Mouse (Mus musculus) MEL (cell line): ENCODE measurements around the gene Tmem184b. TPM values are rescaled to one million over a fixed set of nuclear protein-coding genes. Genes with fewer than 3 reads are reported as not detected.

Source experiments
- DNase-seq: peaks from one replicate; pipeline ENCODE4 v3.0.0; 2011; ENCODE audit warnings: low read depth, low spot score
- H3K27ac ChIP-seq: 2 replicates; pipeline ENCODE4 v1.5.1; 2012; ENCODE audit warnings: low read depth, mild to moderate bottlenecking, control low read depth, low read length, moderate library complexity; ENCODE audit not compliant: control insufficient read depth
- H3K27me3 ChIP-seq, 2 experiments: fragments of 150-350 bp in 1 of 2; sonication (generic) in 1 of 2; 2 replicates each; pipeline ENCODE4 v1.6.1; 2012; ENCODE audit warnings: low read length in 2 of 2, mild to moderate bottlenecking in 2 of 2, improper control_type of control experiment in 1 of 2, moderate library complexity in 1 of 2; ENCODE audit not compliant: insufficient read depth in 2 of 2, control insufficient read depth in 1 of 2
- H3K36me3 ChIP-seq, 2 experiments: 2 replicates each; pipeline ENCODE4 v1.6.1; 2012 to 2014; ENCODE audit warnings: low read length in 2 of 2, improper control_type of control experiment in 1 of 2, inconsistent platforms in 1 of 2, mild to moderate bottlenecking in 1 of 2; ENCODE audit not compliant: insufficient read depth in 2 of 2, control insufficient read depth in 1 of 2
- H3K4me1 ChIP-seq, 2 experiments: fragments of 150-350 bp in 1 of 2; sonication (generic) in 1 of 2; 2 replicates each; pipeline ENCODE4 v1.6.1; 2012; ENCODE audit warnings: low read length in 2 of 2, improper control_type of control experiment in 1 of 2, mild to moderate bottlenecking in 1 of 2; ENCODE audit not compliant: insufficient read depth in 2 of 2, control insufficient read depth in 1 of 2
- H3K4me3 ChIP-seq, 2 experiments: fragments of 150-350 bp in 1 of 2; sonication (generic) in 1 of 2; 2 replicates each; pipeline ENCODE4 v1.5.1; 2012; ENCODE audit warnings: low read depth in 2 of 2, low read length in 2 of 2, mild to moderate bottlenecking in 2 of 2, moderate library complexity in 2 of 2, control low read depth in 1 of 2, improper control_type of control experiment in 1 of 2; ENCODE audit not compliant: control insufficient read depth in 1 of 2, insufficient read depth in 1 of 2
- H3K79me2 ChIP-seq: 2 replicates; pipeline ENCODE4 v1.6.1; 2012; ENCODE audit warnings: mild to moderate bottlenecking, low read length, moderate library complexity; ENCODE audit not compliant: control insufficient read depth, poor library complexity, insufficient read depth
- H3K9ac ChIP-seq: 2 replicates; pipeline ENCODE4 v1.6.1; 2012; ENCODE audit warnings: low read depth, mild to moderate bottlenecking, control low read depth, low read length, moderate library complexity; ENCODE audit not compliant: control insufficient read depth, poor library complexity, severe bottlenecking
- H3K9me3 ChIP-seq: fragments of 150-350 bp; sonication (generic); replicated peaks from 2 replicates; pipeline ENCODE4 v1.6.1; 2012; ENCODE audit warnings: mild to moderate bottlenecking, low read length, improper control_type of control experiment, moderate library complexity; ENCODE audit not compliant: insufficient read depth
- CHD1 ChIP-seq: IDR thresholded peaks from 2 replicates; pipeline ENCODE4 v1.6.1; 2012; ENCODE audit warnings: low read depth, mild to moderate bottlenecking, inconsistent platforms, low read length, improper control_type of control experiment
- CHD2 ChIP-seq: IDR thresholded peaks from 2 replicates; pipeline ENCODE4 v1.6.1; 2011; ENCODE audit warnings: low read length, improper control_type of control experiment
- CTCF ChIP-seq, 3 experiments: IDR thresholded peaks in 2 of 3; conservative IDR thresholded peaks in 1 of 3; 2 replicates each; pipeline ENCODE4 v1.5.1; 2011 to 2012; ENCODE audit warnings: low read length in 3 of 3, low read depth in 2 of 3, mild to moderate bottlenecking in 2 of 3, improper control_type of control experiment in 1 of 3, inconsistent platforms in 1 of 3, mixed read lengths in 1 of 3, moderate library complexity in 1 of 3; ENCODE audit not compliant: control insufficient read depth in 1 of 3, insufficient read depth in 1 of 3, poor library complexity in 1 of 3, severe bottlenecking in 1 of 3
- EP300 ChIP-seq, 2 experiments: IDR thresholded peaks; 2 replicates each; pipeline ENCODE4 v1.6.1; 2011; ENCODE audit warnings: improper control_type of control experiment in 2 of 2, low read length in 2 of 2, low read depth in 1 of 2, mild to moderate bottlenecking in 1 of 2
- GABPA ChIP-seq: IDR thresholded peaks from 2 replicates; pipeline ENCODE4 v1.6.1; 2012; ENCODE audit warnings: low read depth, mild to moderate bottlenecking, inconsistent platforms, low read length, improper control_type of control experiment, moderate library complexity
- GATA1 ChIP-seq: IDR thresholded peaks from 2 replicates; pipeline ENCODE4 v1.6.1; 2011; ENCODE audit warnings: low read depth, low read length, improper control_type of control experiment
- HCFC1 ChIP-seq: IDR thresholded peaks from 2 replicates; pipeline ENCODE4 v1.6.1; 2012; ENCODE audit warnings: low read depth, mild to moderate bottlenecking, inconsistent platforms, low read length, improper control_type of control experiment, moderate library complexity
- JUND ChIP-seq: IDR thresholded peaks from 2 replicates; pipeline ENCODE4 v1.6.1; 2011; ENCODE audit warnings: low read depth, mild to moderate bottlenecking, improper control_type of control experiment, low read length
- KAT2A ChIP-seq: conservative IDR thresholded peaks from 2 replicates; pipeline ENCODE4 v1.6.1; 2012; ENCODE audit warnings: low read depth, low read length, improper control_type of control experiment, inconsistent platforms
- MAFK ChIP-seq: IDR thresholded peaks from 2 replicates; pipeline ENCODE4 v1.6.1; 2011; ENCODE audit warnings: low read depth, mild to moderate bottlenecking, low read length, improper control_type of control experiment, borderline replicate concordance
- MAZ ChIP-seq: IDR thresholded peaks from 2 replicates; pipeline ENCODE4 v1.6.1; 2012; ENCODE audit warnings: low read depth, mild to moderate bottlenecking, inconsistent platforms, low read length, improper control_type of control experiment
- MXI1 ChIP-seq: IDR thresholded peaks from 2 replicates; pipeline ENCODE4 v1.6.1; 2011; ENCODE audit warnings: mild to moderate bottlenecking, low read depth, low read length, improper control_type of control experiment
- MYB ChIP-seq: IDR thresholded peaks from 2 replicates; pipeline ENCODE4 v1.6.1; 2011; ENCODE audit warnings: mild to moderate bottlenecking, low read depth, low read length, improper control_type of control experiment
- MYC ChIP-seq: IDR thresholded peaks from 2 replicates; pipeline ENCODE4 v1.6.1; 2011; ENCODE audit warnings: low read depth, mild to moderate bottlenecking, low read length, improper control_type of control experiment, moderate library complexity
- NELFE ChIP-seq: IDR thresholded peaks from 2 replicates; pipeline ENCODE4 v1.6.1; 2011; ENCODE audit warnings: low read depth, low read length, improper control_type of control experiment
- NRF1 ChIP-seq: IDR thresholded peaks from 2 replicates; pipeline ENCODE4 v1.6.1; 2014; ENCODE audit warnings: low read depth, mild to moderate bottlenecking, inconsistent platforms, low read length, improper control_type of control experiment, moderate library complexity; ENCODE audit not compliant: poor library complexity, insufficient read depth, severe bottlenecking
- POLR2A ChIP-seq, 2 experiments: IDR thresholded peaks; 2 replicates each; pipeline ENCODE4 v1.6.1; 2011 to 2012; ENCODE audit warnings: low read length in 2 of 2, mild to moderate bottlenecking in 2 of 2, control low read depth in 1 of 2, improper control_type of control experiment in 1 of 2, low read depth in 1 of 2, moderate library complexity in 1 of 2; ENCODE audit not compliant: control insufficient read depth in 1 of 2, insufficient read depth in 1 of 2, poor library complexity in 1 of 2
- RAD21 ChIP-seq: IDR thresholded peaks from 2 replicates; pipeline ENCODE4 v1.6.1; 2011; ENCODE audit warnings: mild to moderate bottlenecking, low read depth, low read length, improper control_type of control experiment
- RCOR1 ChIP-seq: IDR thresholded peaks from 2 replicates; pipeline ENCODE4 v1.6.1; 2012; ENCODE audit warnings: low read depth, mild to moderate bottlenecking, inconsistent platforms, low read length, improper control_type of control experiment
- TAL1 ChIP-seq: IDR thresholded peaks from 2 replicates; pipeline ENCODE4 v1.6.1; 2012; ENCODE audit warnings: mild to moderate bottlenecking, inconsistent platforms, low read length, moderate library complexity, mixed read lengths
- TBP ChIP-seq: IDR thresholded peaks from 2 replicates; pipeline ENCODE4 v1.8.0; 2011; ENCODE audit warnings: low read depth, low read length, improper control_type of control experiment
- UBTF ChIP-seq: IDR thresholded peaks from 2 replicates; pipeline ENCODE4 v1.6.1; 2012; ENCODE audit warnings: low read depth, mild to moderate bottlenecking, inconsistent platforms, low read length, improper control_type of control experiment, moderate library complexity, borderline replicate concordance; ENCODE audit not compliant: insufficient read depth
- ZKSCAN1 ChIP-seq: IDR thresholded peaks from 2 replicates; pipeline ENCODE4 v1.6.1; 2012; ENCODE audit warnings: low read depth, mild to moderate bottlenecking, inconsistent platforms, low read length, improper control_type of control experiment, moderate library complexity
- ZMIZ1 ChIP-seq: IDR thresholded peaks from 2 replicates; pipeline ENCODE4 v1.6.1; 2012; ENCODE audit warnings: low read depth, mild to moderate bottlenecking, inconsistent platforms, low read length, improper control_type of control experiment, moderate library complexity
- polyA plus RNA-seq, 2 experiments: library from polyadenylated mRNA; stranded (reverse) in 1 of 2; unstranded in 1 of 2; fragments of >175 nt in 1 of 2; fragments of >200 nt in 1 of 2; gene quantifications; 2 replicates each; pipeline versions ENCODE4 v1.2.1 to v1.2.4; 2012; ENCODE audit warnings: low replicate concordance in 2 of 2, low read depth in 1 of 2; ENCODE audit not compliant: insufficient read length in 2 of 2, insufficient read depth in 1 of 2, missing spikeins in 1 of 2
- total RNA-seq: library from RNA; depleted of rRNA; stranded (reverse); fragments of 300-350 nt; gene quantifications from 2 replicates; pipeline ENCODE4 v1.2.3, GENCODE M21; 2012

The Tmem184b gene
- total and polyA plus RNA-seq, 3 experiments, result 7.5 to 28.4 TPM; not detected in 1

DNA sequence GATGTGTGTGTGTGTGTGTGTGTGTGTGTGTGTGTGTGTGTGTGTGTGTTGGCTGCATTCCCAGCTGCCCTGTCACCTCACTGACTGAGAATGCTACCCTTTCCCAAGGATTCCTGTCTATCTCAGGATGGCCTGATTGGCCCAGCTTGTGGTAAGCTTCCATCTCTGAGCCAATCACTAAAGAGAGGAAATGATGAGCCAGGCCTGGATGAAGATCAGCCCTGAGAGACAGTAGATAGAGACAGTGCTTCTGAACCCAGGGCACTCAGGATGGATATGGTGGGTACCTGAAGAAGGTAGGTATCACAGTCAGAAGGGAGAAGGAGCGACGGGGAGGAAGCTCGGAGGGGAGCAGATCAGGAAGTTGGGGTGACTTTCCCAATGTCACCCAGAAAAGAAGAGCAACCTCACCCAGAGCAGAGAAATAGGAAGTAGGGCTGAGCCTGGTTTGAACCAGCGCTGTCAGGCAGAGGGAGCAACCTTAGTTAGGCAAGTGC, 5.8 kb upstream of the Tmem184b start (continued):
- no peak for TF ChIP-seq KAT2A
- 0 out of 2 replicates have a peak, but pooled peaks have one; percentile 38 for TF ChIP-seq MXI1
- no peak for TF ChIP-seq MYC
- 0 out of 2 replicates have a peak, but pooled peaks have one; percentile 62 for TF ChIP-seq TBP
- TF ChIP-seq ZKSCAN1, result no peak
- no peak for TF ChIP-seq JUND
- 0 out of 2 replicates have a peak, but pooled peaks have one; percentile 11 for TF ChIP-seq RCOR1
- peak; percentile 43 to 76; a peak in 2 of 4 replicates for TF ChIP-seq POLR2A (IDR thresholded peaks at IDR 0.05; ENCODE audit: control insufficient read depth in 1 of 2, insufficient read depth in 1 of 2, low read depth in 1 of 2, low read length in 2 of 2, poor library complexity in 1 of 2)
- no peak for TF ChIP-seq GABPA
- TF ChIP-seq MYB, result no peak
- no peak for TF ChIP-seq CHD2
- no peak for TF ChIP-seq CTCF (IDR thresholded peaks at IDR 0.05 in 2 of 3, conservative IDR thresholded peaks at IDR 0.05 in 1 of 3; ENCODE audit: control insufficient read depth in 1 of 3, insufficient read depth in 1 of 3, low read depth in 2 of 3, low read length in 3 of 3, poor library complexity in 1 of 3, severe bottlenecking in 1 of 3)
- TF ChIP-seq ZMIZ1, result 0 out of 2 replicates have a peak, but pooled peaks have one; percentile 45
- TF ChIP-seq, all 39 proteins: peak for 10

DNA sequence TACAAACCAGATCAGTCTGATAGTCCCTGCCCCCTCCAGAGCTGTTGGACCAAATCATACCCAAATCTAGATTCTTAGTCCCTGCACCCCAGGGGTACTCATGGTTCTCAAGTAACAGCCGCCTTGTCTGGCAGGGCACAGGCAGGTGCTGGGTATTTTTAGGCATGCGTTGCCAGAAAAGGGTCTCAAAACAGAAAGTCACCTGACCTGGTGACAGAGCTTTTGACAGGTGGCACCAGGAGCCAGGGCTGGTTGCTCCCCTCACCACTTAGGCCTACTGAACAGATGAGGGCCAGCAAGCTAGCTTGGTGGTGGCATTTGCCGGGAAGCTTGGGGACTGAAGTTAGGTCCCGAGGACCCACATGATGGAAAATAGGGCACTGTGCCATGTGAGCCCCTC, 3.2 kb upstream of the Tmem184b start:
- Histone ChIP-seq H3K4me3 (no peak overlapping the region), H3K79me2 (peaks cover 9% of the 10 kb centered on the region), H3K9ac (no peak overlapping the region), H3K27me3 (no peaks in the 10 kb centered on the region), H3K27ac (no peak overlapping the region), H3K9me3 (no peaks in the 10 kb centered on the region), H3K36me3 (peaks cover 0 to 7% of the 10 kb centered on the region in 2 experiments; a peak in 1 of 4 replicates), H3K4me1 (peaks cover 2 to 28% of the 10 kb centered on the region in 2 experiments; a peak in 3 of 4 replicates)
- no peak for DNase-seq
- no peak for TF ChIP-seq MAZ
- no peak for TF ChIP-seq EP300 (IDR thresholded peaks at IDR 0.05; ENCODE audit: low read depth in 1 of 2, low read length in 2 of 2)
- TF ChIP-seq MAFK, result no peak
- no peak for TF ChIP-seq TAL1

DNA sequence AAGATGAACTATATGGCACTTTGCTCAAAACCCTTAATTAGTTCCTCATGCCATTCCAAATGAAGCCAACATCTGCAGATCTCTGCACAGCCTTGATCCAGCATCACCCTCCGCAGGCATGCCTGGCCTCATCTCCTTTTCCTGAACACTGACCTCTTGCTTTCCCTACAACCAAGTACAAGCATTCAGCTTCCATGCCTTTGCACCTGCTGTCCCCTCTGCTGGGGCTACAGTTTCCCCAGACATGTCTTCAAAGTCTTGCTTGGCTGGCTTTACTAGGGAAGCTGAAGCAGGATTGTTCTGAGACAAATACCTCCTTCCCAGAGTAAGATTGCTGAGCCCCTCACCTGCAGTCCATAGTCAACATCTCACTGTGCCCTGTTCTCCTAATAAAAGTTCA, 908 bp upstream of the Tmem184b start:
- TF ChIP-seq CHD1, result no peak
- no peak for TF ChIP-seq NELFE
- TF ChIP-seq NRF1, result no peak
- TF ChIP-seq POLR2A (IDR thresholded peaks at IDR 0.05; ENCODE audit: control insufficient read depth in 1 of 2, insufficient read depth in 1 of 2, low read depth in 1 of 2, low read length in 2 of 2, poor library complexity in 1 of 2), result no peak
- no peak for TF ChIP-seq ZKSCAN1
- no peak for TF ChIP-seq MAZ
- TF ChIP-seq HCFC1, result no peak
- TF ChIP-seq GATA1, result no peak
- no peak for TF ChIP-seq UBTF
- TF ChIP-seq CHD2, result no peak
- TF ChIP-seq MAFK, result no peak
- TF ChIP-seq MYC, result no peak
- no peak for TF ChIP-seq EP300 (IDR thresholded peaks at IDR 0.05; ENCODE audit: low read depth in 1 of 2, low read length in 2 of 2)
- TF ChIP-seq GABPA, result no peak
- TF ChIP-seq RAD21, result no peak
- TF ChIP-seq, all 39 proteins: peak for 0
- H3K9me3 ChIP-seq, result no peaks in the 10 kb centered on the region
- no peaks in the 10 kb centered on the region for H3K27me3 ChIP-seq
- peaks cover 0 to 7% of the 10 kb centered on the region in 2 experiments; a peak in 1 of 4 replicates for H3K36me3 ChIP-seq
- DNase-seq, result no peak
- peaks cover 9% of the 10 kb centered on the region for H3K79me2 ChIP-seq
- H3K4me1 ChIP-seq, result peaks cover 2 to 32% of the 10 kb centered on the region in 2 experiments
- H3K4me3 ChIP-seq, result peak overlapping the region in 1 of 2 experiments; percentile 4; a peak in 2 of 4 replicates
- no peak overlapping the region for H3K9ac ChIP-seq
- no peak overlapping the region for H3K27ac ChIP-seq
